Mouse (Mus musculus): ENCODE measurements around the gene Sh3bp4. TPM values are rescaled to one million over a fixed set of nuclear protein-coding genes. Genes with fewer than 3 reads are reported as not detected.

Gene Sh3bp4
- polyA plus RNA-seq, 1 experiment, result 16.3 TPM

DNA sequence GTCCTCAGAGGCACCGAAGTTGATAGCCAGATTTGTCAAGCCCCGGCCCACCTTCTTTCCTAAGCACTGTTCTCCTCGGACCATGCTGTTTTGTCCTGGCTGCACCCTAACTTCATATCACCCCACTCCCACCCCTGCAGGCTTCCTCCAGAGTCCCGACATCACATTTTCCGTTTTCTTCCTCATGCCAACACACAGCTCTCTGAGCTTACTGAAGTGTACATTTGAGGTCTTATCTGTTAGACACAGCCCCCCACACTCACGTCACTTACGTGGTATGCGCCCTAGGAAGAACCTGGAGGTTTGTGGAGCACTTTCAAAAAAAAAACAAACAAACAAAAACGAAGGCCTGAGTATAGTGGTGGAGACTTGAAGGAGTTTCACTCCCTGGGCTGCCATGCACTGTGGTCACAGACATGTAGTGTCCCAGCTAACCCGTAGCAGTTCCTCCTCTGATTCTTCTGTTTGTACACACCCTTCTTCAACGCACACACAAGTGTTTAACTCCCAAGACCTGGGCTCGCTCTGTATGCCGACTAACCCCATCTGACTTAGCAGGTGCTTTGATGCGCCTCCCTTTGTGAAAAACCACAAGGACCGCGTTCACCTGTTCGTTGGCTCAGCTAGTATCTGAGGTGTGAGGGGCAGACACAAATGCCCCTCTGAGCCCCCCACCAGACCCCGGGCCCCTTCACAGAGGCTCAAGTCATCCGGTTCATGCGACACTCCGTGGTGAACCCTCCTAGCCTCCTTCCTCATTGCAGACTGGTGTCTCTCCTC lies 19.8 kb downstream of the Sh3bp4 start:
- 35% methylated on average over 21 of the region's 21 CpGs for WGBS
- DNase-seq (ENCODE audit: low read depth, low spot score), result no peak

DNA sequence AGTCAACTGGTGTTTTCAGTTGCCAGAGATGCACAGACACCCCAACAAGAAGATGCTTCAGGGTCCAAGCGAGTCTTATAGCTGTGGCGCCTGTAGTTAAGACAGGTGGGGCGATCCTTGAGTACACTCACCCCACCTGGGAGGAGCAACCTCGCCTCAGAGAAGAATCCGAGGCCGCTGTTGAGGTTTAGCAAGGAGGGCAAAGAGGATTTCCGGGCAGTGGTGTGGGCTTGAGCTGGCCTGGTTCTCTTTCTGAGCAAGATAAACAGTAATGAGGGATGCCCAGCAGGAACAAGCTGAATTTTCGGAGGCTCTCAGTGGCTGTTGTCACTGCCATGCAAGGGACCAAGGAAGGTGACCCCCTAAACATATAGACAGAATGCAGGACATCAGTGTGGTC lies 20.5 kb downstream of the Sh3bp4 start:
- no peak for DNase-seq (ENCODE audit: low read depth, low spot score)
- 36% methylated on average over 8 of the region's 8 CpGs for WGBS

DNA sequence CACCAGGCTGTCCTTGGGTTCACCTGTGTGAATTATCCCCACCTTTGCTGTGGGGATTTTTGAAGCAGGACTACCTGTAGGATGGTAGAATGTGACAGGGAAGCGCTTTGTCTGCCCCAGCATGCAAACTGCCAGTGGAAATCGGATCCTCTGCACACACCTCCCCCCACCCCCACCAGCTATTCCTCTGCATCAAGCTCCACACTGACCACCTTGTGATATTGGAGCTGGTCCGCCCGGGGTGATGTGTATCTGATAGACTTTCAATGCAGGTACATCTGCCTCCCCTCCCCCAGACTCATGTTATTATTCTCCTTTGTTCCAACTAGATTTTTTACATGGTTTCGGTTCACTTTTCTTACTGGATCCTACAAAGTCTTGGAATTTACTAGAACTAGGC lies 21.8 kb downstream of the Sh3bp4 start:
- WGBS, result 75% methylated on average over 5 of the region's 5 CpGs
- DNase-seq (ENCODE audit: low read depth, low spot score), result no peak

- no peak for DNase-seq (ENCODE audit: low read depth, low spot score)
- WGBS, result 32% methylated on average over 19 of the region's 19 CpGs
These were observed 22.3 kb downstream of the Sh3bp4 start for GRCm38 (mm10) chr1:89092442-89092991.

GRCm38 (mm10) chr1:89093696-89094095 lies 23.5 kb downstream of the Sh3bp4 start:
- DNase-seq (ENCODE audit: low read depth, low spot score), result no peak
- WGBS, result 76% methylated on average over 5 of the region's 5 CpGs

GRCm38 (mm10) chr1:89094416-89094815 lies 24.2 kb downstream of the Sh3bp4 start:
- no peak for DNase-seq (ENCODE audit: low read depth, low spot score)
- 40% methylated on average over 4 of the region's 4 CpGs for WGBS

DNA sequence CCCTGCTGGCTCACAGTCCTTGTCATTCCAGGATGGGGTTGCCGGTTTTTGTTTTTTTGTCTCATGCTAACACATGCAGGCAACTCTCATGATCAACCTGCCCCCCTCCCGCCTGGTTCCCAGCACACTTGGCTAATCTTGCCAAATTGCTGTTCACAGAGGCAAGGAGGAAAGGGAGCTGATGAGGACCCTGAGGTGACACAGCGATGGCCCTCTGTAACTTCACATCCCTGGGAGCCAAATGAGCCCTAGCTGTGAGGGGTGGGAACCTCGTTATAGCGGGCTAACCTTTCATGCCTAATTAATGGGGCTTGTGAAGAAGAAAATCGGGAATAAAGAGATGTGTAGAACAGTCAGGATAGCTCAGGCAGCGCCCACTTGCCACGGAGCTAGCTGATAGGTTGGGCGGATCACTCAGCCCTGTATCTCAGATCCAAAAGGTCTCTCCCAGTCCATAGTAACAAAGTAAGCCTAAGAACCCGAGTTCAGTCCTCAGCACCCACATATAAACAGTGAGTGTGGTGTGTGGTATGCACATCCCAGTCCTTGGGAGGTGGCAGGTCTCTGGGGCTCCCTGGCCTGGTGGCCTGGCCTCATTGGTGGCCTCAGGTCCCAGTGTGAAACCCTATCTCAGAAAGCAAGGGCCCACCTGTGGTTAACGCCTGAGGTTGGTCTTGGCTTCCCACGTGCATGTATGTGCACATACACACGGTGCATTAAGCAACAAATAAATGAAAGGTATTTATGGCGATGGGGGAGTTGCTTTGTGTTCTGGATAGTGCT lies 25.6 kb downstream of the Sh3bp4 start:
- 72% methylated on average over 14 of the region's 14 CpGs for WGBS
- no peak for DNase-seq (ENCODE audit: low read depth, low spot score)

GRCm38 (mm10) chr1:89102231-89103003 lies 32.2 kb downstream of the Sh3bp4 start:
- DNase-seq (ENCODE audit: low read depth, low spot score), result no peak
- WGBS, result 65% methylated on average over 15 of the region's 15 CpGs

- no peak for DNase-seq (ENCODE audit: low read depth, low spot score)
- WGBS, result 70% methylated on average over 3 of the region's 3 CpGs
These were observed 32.7 kb downstream of the Sh3bp4 start for GRCm38 (mm10) chr1:89103004-89103263.

DNA sequence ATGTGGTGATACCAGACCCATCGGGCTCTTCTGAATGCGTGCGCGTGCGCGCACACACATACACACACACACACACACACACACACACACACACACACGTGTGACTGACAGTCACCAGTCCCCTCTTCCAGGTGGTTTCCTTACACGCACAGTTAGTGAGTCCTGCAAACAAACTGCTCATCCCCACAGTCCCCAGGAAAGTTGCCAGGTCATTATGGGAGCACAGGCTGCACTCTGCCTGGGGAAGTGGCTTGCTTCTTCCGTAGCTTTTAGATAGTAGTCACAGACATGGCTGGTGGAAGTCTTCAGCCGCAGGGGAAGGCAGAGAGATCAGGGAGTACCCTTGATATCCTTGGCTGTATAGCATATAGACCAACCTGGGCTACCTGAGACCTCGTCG lies 33.3 kb downstream of the Sh3bp4 start:
- DNase-seq (ENCODE audit: low read depth, low spot score), result no peak
- 55% methylated on average over 12 of the region's 12 CpGs for WGBS

- WGBS, result 30% methylated on average over 13 of the region's 13 CpGs
These were observed 34.0 kb downstream of the Sh3bp4 start for GRCm38 (mm10) chr1:89104066-89104765.

DNA sequence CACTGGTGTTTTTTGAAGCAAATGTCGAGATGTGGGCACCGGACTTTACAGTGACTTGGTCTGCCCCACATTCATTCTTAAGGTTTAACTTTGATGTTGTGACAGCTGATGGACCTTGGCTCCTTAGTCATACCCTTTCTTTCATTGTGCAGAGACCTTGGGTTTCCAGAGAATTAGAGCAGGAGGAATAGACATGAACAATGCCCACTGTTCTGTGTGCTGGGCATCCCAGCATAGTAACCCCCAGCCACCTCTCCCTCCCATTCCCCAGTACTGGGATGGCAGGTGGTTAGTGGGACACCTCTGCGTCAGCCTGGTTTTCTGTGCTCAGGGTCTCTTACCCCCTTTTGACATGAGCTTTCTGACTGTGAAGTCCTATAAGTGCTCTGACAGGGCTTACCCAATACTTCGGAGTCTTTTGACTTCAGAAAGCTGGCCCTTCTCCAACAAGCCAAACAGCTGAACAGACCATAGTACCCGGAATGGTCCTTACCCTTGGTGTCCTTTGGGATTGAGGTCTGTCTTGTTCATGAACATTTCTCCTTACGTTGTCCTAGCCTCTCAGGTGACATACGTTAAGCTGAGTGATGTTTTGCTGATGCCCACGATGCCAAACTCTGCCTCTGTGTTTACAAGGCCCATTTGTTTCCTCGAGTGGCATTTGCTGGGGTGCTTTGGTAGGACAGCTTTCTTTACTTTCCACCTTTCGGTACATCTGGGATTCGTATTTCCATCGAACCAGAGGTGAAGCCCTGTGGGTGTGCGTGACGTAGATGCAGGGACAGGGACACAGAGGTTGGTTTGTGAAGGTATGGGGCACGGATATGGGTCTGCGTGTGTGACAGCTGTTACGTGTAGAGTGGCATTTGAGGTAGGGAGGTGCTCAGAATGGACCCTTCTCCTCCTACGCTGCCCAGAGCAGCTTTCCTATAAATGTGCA lies 35.9 kb downstream of the Sh3bp4 start:
- WGBS, result 76% methylated on average over 18 of the region's 18 CpGs
- no peak for DNase-seq (ENCODE audit: low read depth, low spot score)

More at GRCm38 (mm10) chr1:89104066-89104765, 34.0 kb downstream of the Sh3bp4 start:
- DNase-seq (ENCODE audit: low read depth, low spot score), result no peak

DNA sequence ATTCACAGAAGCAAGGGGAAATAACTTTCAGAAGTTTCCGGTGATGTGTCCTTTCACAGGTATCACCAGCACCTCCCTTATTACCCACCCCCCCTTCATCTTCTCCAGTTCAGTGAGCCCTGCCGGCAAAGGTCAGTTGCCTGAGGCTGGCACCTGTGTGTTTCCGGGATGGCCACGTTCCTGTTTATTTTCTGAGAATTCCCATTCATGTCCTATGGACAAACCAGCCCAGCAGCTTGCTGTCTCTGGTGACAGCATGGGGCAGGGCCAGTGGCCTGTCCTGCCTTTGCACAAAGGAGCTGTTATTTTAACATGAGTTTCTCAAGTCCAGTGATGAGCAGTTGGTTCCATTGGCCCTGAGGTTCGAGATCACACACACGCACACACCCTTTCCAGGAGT lies 37.3 kb downstream of the Sh3bp4 start:
- no peak for DNase-seq (ENCODE audit: low read depth, low spot score)
- 30% methylated on average over 6 of the region's 6 CpGs for WGBS

DNA sequence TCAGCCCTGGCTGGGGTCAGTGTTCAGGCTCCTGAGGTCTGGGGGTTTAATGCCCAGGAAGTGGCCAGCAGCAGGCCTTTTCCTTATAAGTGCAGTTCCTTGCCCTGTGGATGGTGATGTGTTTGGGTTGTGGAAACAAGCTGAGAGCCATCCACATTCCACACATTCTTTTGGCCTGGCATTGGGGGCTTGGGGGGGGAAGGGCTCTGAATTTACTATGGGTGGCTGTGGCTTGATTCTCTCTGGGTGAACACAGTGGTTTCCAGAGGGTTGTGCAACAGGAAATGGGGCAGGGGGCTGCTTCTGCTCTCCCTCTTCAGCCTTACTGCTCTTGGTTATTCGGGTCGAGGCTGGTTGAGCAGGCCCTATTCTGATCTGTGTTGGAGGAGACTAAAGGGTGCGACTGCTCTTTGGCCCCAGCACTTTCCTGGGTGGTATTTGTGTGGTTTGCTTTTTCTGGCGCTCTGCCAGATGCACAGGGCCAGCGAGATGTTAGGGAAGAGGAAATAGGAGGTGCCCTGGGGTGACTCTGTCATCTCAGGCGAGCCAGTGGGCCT lies 38.2 kb downstream of the Sh3bp4 start:
- peak; percentile 83 for DNase-seq (ENCODE audit: low read depth, low spot score)
- WGBS, result 5% methylated on average over 6 of the region's 6 CpGs

DNA sequence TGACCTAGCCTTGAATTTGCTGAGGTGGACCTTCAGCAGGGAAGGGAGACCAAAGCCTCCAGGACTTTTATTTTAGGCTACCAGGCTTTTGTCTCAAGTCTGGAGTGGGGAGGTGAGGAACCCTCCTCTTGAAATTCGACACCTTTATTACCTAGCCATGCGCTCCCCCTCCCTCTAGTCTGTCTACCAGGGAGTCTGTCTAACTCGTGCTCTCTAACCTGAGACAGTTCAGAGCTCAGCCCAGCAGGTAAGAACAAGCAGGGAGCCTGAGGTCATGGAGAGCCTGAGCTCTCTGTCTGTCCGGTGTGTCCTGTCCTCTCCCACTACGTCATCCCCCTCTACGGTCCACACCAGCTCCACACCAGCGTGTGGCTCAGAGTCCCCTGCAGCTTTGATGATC lies 39.6 kb downstream of the Sh3bp4 start:
- WGBS, result 44% methylated on average over 7 of the region's 7 CpGs
- no peak for DNase-seq (ENCODE audit: low read depth, low spot score)

DNA sequence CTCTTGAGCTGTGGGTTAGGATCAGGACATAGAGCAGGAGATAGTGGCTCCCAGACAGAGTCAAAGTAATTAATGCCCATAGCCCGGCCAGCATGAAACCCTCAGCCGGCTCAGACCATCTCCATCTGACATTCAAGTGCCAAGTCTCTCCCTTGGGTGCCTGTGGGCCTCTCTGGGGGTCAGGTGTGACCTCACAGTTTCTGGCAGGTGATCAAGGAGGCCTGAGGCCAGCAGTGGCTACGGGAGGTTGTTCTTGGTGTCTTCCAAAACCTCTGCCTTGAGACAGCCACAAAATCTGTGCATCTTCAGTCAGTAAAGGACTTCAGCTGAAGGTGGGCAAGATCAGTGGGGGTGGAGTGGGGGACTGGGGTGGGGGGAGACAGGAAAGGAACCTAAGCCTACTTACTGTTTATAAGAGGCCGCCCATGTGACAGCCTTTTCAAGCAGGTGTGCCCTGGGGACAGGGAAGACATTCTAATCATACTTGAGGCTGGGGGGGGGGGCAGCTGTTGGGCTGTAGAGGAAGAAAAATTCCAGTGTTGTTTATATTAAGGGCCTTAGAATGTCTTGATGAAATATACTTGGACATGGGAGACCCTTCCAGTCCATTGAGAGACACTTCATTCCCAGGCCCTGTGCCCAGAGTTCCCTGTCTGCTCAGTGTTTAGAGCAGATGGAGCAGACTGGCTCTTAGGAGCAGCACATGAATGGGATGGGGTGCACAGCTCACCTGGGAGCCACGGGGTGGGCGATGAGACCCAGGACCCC lies 40.7 kb downstream of the Sh3bp4 start:
- no peak for DNase-seq (ENCODE audit: low read depth, low spot score)
- WGBS, result 67% methylated on average over 6 of the region's 6 CpGs

DNA sequence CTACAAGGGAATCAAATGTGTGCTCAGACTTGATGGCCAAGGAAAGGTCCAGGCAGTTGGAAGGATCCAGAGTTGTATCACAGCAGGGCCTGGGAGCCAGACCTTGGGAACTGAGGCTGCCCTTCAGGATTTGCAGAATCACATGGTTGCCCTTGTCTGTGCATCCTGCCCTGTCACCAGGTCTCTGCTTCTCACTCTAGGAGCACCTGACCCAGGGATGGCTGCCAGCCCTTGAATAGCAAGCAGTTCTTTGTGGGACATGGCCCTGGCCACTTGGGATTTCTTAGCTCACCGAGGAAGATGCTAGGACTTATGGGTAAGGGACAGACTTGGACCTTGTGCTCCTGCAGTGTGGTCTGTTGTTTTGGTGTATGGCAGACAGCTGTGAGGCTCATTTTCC lies 42.3 kb downstream of the Sh3bp4 start:
- WGBS, result 85% methylated on average over 1 of the region's 1 CpGs

DNA sequence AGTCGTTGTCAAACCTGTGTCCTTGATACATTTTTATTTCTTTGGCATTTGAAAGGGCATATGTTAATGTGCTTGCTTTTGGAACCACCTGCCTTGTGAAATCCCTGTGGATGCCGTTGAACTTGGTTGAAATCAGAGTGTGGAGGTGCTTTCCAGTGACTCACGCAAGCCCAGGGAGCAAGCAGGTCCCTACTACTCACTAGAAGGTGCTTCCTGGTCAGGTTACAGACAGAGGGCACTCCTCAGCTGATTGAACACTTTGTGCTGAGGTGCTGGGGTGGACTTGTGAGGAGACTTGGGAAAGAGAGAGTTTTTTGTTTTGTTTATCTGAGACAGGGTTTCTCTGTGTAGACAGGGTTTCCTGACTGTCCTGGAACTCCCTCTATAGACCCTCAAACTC lies 43.5 kb downstream of the Sh3bp4 start:
- WGBS, result 52% methylated on average over 3 of the region's 3 CpGs
- DNase-seq (ENCODE audit: low read depth, low spot score), result no peak

More for the DNA sequence above, 42.3 kb downstream of the Sh3bp4 start:
- DNase-seq (ENCODE audit: low read depth, low spot score), result no peak

All from large intestine, adult 2 months (tissue).